Mouse (Mus musculus): ENCODE results near the gene Gpr176. TPM values are rescaled to one million over a fixed set of nuclear protein-coding genes. Genes with fewer than 3 reads are reported as not detected.
"Not testable (repeated sequence)": the region's sequence is repeated elsewhere in the genome, so short reads cannot be mapped to it uniquely, and the experiment has no call there.

The Gpr176 gene
- polyA plus RNA-seq, 1 experiment from 2014 or later = 0.08 TPM

- Histone ChIP-seq H3K9ac (ENCODE audit: low read length) (no peak overlapping the region), H3K4me3 (ENCODE audit: low read depth, low read length) (no peak overlapping the region), H3K27me3 (ENCODE audit: control insufficient read depth, insufficient read depth, low read length) (no peaks in the 10 kb centered on the region), H3K4me2 (ENCODE audit: low read depth, severe bottlenecking) (no peak overlapping the region), H3K36me3 (ENCODE audit: control insufficient read depth, insufficient read depth, low read length) (no peaks in the 10 kb centered on the region), H3K27ac (replicated peaks; ENCODE audit: low read depth, low read length) (no peak overlapping the region), H3K4me1 (ENCODE audit: control insufficient read depth, insufficient read depth, low read length) (no peaks in the 10 kb centered on the region), H3K9me3 (ENCODE audit: control insufficient read depth, low read length) (no peaks in the 10 kb centered on the region)
- ATAC-seq (ENCODE audit: insufficient number of reproducible peaks, low FRiP score, low TSS enrichment, low read depth) = no peak
- no peak for DNase-seq (ENCODE audit: low spot score)
- 24% methylated on average over 4 of the region's 4 CpGs for WGBS
Observed at GRCm38 (mm10) chr2:118303456-118303855, 69.8 kb downstream of the Gpr176 start.

- no peaks in the 10 kb centered on the region for H3K4me1 ChIP-seq (ENCODE audit: control insufficient read depth, insufficient read depth, low read length)
- no peaks in the 10 kb centered on the region for H3K9me3 ChIP-seq (ENCODE audit: control insufficient read depth, low read length)
- H3K36me3 ChIP-seq (ENCODE audit: control insufficient read depth, insufficient read depth, low read length) = no peaks in the 10 kb centered on the region
- WGBS = 80% methylated on average over 2 of the region's 2 CpGs
- H3K4me3 ChIP-seq (ENCODE audit: low read depth, low read length) = no peak overlapping the region
- no peaks in the 10 kb centered on the region for H3K27me3 ChIP-seq (ENCODE audit: control insufficient read depth, insufficient read depth, low read length)
- DNase-seq (ENCODE audit: low spot score) (no peak), ATAC-seq (ENCODE audit: insufficient number of reproducible peaks, low FRiP score, low TSS enrichment, low read depth) (no peak)
- no peak overlapping the region for H3K27ac ChIP-seq (replicated peaks; ENCODE audit: low read depth, low read length)
- no peak overlapping the region for H3K4me2 ChIP-seq (ENCODE audit: low read depth, severe bottlenecking)
- no peak overlapping the region for H3K9ac ChIP-seq (ENCODE audit: low read length)
Observed at GRCm38 (mm10) chr2:118301656-118302055, 71.6 kb downstream of the Gpr176 start.

DNA sequence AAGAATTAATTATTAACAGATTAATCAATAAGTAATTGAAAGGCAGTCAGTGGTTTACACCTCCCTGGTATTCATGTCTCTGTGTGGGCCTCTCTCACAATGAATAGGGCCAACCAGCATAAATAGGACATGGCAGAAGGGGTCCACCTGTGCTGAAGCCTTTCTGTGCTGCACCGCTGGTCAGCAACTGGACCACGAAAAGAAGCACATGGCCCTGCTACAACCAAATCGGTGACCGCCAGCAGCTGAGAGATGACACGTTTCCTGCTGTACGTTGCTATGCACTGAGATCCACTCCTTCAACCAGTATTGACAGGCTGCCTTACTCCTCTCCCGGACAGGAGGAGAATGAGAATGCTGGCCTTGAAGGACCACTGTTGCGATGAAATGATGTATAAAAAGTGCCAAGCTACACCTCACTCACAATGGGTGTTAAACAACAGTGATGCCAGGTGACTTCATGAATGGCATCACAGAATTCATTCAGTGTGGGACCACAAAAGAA lies 72.1 kb downstream of the Gpr176 start:
- no peak overlapping the region for H3K4me2 ChIP-seq (ENCODE audit: low read depth, severe bottlenecking)
- 85% methylated on average over 8 of the region's 8 CpGs for WGBS
- no peak for DNase-seq (ENCODE audit: low spot score)
- no peaks in the 10 kb centered on the region for H3K9me3 ChIP-seq (ENCODE audit: control insufficient read depth, low read length)
- no peak overlapping the region for H3K27ac ChIP-seq (replicated peaks; ENCODE audit: low read depth, low read length)
- ATAC-seq (ENCODE audit: insufficient number of reproducible peaks, low FRiP score, low TSS enrichment, low read depth) = no peak
- H3K9ac ChIP-seq (ENCODE audit: low read length) = no peak overlapping the region
- H3K27me3 ChIP-seq (ENCODE audit: control insufficient read depth, insufficient read depth, low read length) = no peaks in the 10 kb centered on the region
- H3K4me3 ChIP-seq (ENCODE audit: low read depth, low read length) = no peak overlapping the region
- H3K36me3 ChIP-seq (ENCODE audit: control insufficient read depth, insufficient read depth, low read length) = no peaks in the 10 kb centered on the region
- H3K4me1 ChIP-seq (ENCODE audit: control insufficient read depth, insufficient read depth, low read length) = no peaks in the 10 kb centered on the region

DNA sequence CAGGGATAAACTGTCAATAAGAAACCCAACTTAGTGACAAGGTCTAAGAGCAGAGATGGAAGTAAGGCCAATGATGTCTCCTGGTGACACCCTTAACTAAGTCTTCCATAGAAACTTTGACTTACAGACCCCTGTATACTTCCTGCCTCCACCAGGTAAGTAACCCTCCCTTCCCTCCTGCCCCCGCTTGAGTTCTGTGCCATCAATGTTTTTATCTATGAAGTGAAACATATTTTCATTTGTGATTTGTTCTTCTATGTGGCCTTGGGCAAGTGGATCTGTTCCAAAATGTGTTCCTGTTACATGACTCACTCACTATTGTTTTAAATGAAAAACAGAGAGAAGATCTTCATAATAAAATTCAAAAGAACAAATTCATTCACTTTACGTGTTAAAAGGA lies 73.2 kb downstream of the Gpr176 start:
- DNase-seq (ENCODE audit: low spot score) (no peak), ATAC-seq (ENCODE audit: insufficient number of reproducible peaks, low FRiP score, low TSS enrichment, low read depth) (no peak)
- Histone ChIP-seq H3K4me1 (ENCODE audit: control insufficient read depth, insufficient read depth, low read length) (no peaks in the 10 kb centered on the region), H3K36me3 (ENCODE audit: control insufficient read depth, insufficient read depth, low read length) (no peaks in the 10 kb centered on the region), H3K9ac (ENCODE audit: low read length) (no peak overlapping the region), H3K4me2 (ENCODE audit: low read depth, severe bottlenecking) (no peak overlapping the region), H3K9me3 (ENCODE audit: control insufficient read depth, low read length) (no peaks in the 10 kb centered on the region), H3K27me3 (ENCODE audit: control insufficient read depth, insufficient read depth, low read length) (no peaks in the 10 kb centered on the region), H3K27ac (replicated peaks; ENCODE audit: low read depth, low read length) (no peak overlapping the region), H3K4me3 (ENCODE audit: low read depth, low read length) (no peak overlapping the region)
- 91% methylated on average over 2 of the region's 2 CpGs for WGBS

DNA sequence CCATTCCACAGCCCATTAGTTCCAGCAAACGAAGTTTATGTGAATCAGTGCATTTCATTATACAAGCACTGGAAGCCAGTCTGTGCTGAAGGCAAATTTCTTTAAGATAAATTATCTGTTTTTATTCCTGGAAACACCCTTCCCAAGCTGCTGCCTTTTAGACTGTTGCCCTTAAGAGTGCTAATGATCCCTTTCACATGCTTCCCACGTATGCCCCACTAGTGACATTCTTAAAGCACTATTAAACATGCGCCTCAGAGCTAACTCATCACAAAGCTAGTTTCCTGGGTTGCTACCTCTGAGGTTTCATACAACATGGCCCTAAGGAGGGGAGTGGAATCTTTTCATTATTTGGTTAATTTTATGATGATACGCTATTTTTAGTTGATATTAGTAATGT lies 74.6 kb downstream of the Gpr176 start:
- H3K4me2 ChIP-seq (ENCODE audit: low read depth, severe bottlenecking) = no peak overlapping the region
- H3K4me3 ChIP-seq (ENCODE audit: low read depth, low read length) = no peak overlapping the region
- no peaks in the 10 kb centered on the region for H3K9me3 ChIP-seq (ENCODE audit: control insufficient read depth, low read length)
- H3K36me3 ChIP-seq (ENCODE audit: control insufficient read depth, insufficient read depth, low read length) = no peaks in the 10 kb centered on the region
- H3K4me1 ChIP-seq (ENCODE audit: control insufficient read depth, insufficient read depth, low read length) = no peaks in the 10 kb centered on the region
- no peak overlapping the region for H3K27ac ChIP-seq (replicated peaks; ENCODE audit: low read depth, low read length)
- DNase-seq (ENCODE audit: low spot score) (no peak), ATAC-seq (ENCODE audit: insufficient number of reproducible peaks, low FRiP score, low TSS enrichment, low read depth) (no peak)
- H3K9ac ChIP-seq (ENCODE audit: low read length) = no peak overlapping the region
- WGBS = 82% methylated on average over 4 of the region's 4 CpGs
- H3K27me3 ChIP-seq (ENCODE audit: control insufficient read depth, insufficient read depth, low read length) = no peaks in the 10 kb centered on the region

- Histone ChIP-seq H3K9me3 (ENCODE audit: control insufficient read depth, low read length) (no peaks in the 10 kb centered on the region), H3K9ac (ENCODE audit: low read length) (no peak overlapping the region), H3K4me2 (ENCODE audit: low read depth, severe bottlenecking) (no peak overlapping the region), H3K27ac (replicated peaks; ENCODE audit: low read depth, low read length) (no peak overlapping the region), H3K36me3 (ENCODE audit: control insufficient read depth, insufficient read depth, low read length) (no peaks in the 10 kb centered on the region), H3K27me3 (ENCODE audit: control insufficient read depth, insufficient read depth, low read length) (no peaks in the 10 kb centered on the region), H3K4me3 (ENCODE audit: low read depth, low read length) (no peak overlapping the region), H3K4me1 (ENCODE audit: control insufficient read depth, insufficient read depth, low read length) (no peaks in the 10 kb centered on the region)
- WGBS = 79% methylated on average over 2 of the region's 2 CpGs
- no peak for ATAC-seq (ENCODE audit: insufficient number of reproducible peaks, low FRiP score, low TSS enrichment, low read depth)
- no peak for DNase-seq (ENCODE audit: low spot score)
Observed at GRCm38 (mm10) chr2:118297966-118298365, 75.3 kb downstream of the Gpr176 start.

- no peaks in the 10 kb centered on the region for H3K36me3 ChIP-seq (ENCODE audit: control insufficient read depth, insufficient read depth, low read length)
- H3K4me3 ChIP-seq (ENCODE audit: low read depth, low read length) = no peak overlapping the region
- 80% methylated on average over 7 of the region's 7 CpGs for WGBS
- no peaks in the 10 kb centered on the region for H3K4me1 ChIP-seq (ENCODE audit: control insufficient read depth, insufficient read depth, low read length)
- no peaks in the 10 kb centered on the region for H3K27me3 ChIP-seq (ENCODE audit: control insufficient read depth, insufficient read depth, low read length)
- H3K4me2 ChIP-seq (ENCODE audit: low read depth, severe bottlenecking) = no peak overlapping the region
- H3K27ac ChIP-seq (replicated peaks; ENCODE audit: low read depth, low read length) = no peak overlapping the region
- H3K9ac ChIP-seq (ENCODE audit: low read length) = no peak overlapping the region
- no peaks in the 10 kb centered on the region for H3K9me3 ChIP-seq (ENCODE audit: control insufficient read depth, low read length)
- DNase-seq (ENCODE audit: low spot score) (no peak), ATAC-seq (ENCODE audit: insufficient number of reproducible peaks, low FRiP score, low TSS enrichment, low read depth) (no peak)
Observed at GRCm38 (mm10) chr2:118295505-118295904, 77.7 kb downstream of the Gpr176 start.

DNA sequence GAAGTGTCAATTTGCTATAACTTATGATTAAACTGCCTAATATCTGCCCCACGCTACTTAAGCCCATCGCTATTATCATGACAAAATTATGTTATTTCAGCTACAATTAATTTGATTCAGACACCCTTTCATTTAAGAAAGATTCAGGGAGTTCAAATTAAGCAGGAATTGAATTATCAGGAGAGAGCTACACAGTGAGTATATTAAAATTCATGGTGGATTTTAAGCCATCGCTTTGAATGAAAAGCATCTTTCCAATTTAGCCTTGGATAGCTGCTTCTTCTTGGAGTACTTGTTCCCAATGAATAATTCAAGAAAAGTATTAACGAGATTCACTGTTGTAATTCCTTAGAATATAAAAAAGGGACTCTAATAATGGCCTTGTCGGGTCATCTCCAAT lies 79.6 kb downstream of the Gpr176 start:
- 90% methylated on average over 5 of the region's 5 CpGs for WGBS
- ATAC-seq (ENCODE audit: insufficient number of reproducible peaks, low FRiP score, low TSS enrichment, low read depth) (no peak), DNase-seq (ENCODE audit: low spot score) (no peak)
- Histone ChIP-seq H3K4me3 (ENCODE audit: low read depth, low read length) (no peak overlapping the region), H3K36me3 (ENCODE audit: control insufficient read depth, insufficient read depth, low read length) (no peaks in the 10 kb centered on the region), H3K4me2 (ENCODE audit: low read depth, severe bottlenecking) (no peak overlapping the region), H3K27me3 (ENCODE audit: control insufficient read depth, insufficient read depth, low read length) (no peaks in the 10 kb centered on the region), H3K9me3 (ENCODE audit: control insufficient read depth, low read length) (no peaks in the 10 kb centered on the region), H3K4me1 (ENCODE audit: control insufficient read depth, insufficient read depth, low read length) (no peaks in the 10 kb centered on the region), H3K27ac (replicated peaks; ENCODE audit: low read depth, low read length) (no peak overlapping the region), H3K9ac (ENCODE audit: low read length) (no peak overlapping the region)

DNA sequence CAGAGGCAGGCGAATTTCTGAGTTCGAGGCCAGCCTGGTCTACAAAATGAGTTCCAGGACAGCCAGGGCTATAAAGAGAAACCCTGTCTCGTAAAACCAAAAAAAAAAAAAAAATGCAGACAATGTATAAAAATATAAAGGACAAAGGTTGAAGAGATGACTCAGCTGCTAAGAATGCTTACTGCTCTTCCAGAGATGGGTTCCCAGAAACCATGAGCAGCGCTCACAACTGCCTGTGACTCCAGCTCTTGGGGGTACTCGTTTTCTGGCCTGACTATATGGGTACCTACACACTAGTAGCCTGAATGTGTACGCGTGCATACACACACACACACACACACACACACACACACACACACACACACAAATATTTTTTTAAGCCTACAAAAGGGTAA lies 84.2 kb downstream of the Gpr176 start:
- 87% methylated on average over 7 of the region's 7 CpGs for WGBS
- DNase-seq (ENCODE audit: low spot score); H3K9me3 ChIP-seq (ENCODE audit: control insufficient read depth, low read length); H3K27me3 ChIP-seq (ENCODE audit: control insufficient read depth, insufficient read depth, low read length); H3K4me1 ChIP-seq (ENCODE audit: control insufficient read depth, insufficient read depth, low read length); H3K4me2 ChIP-seq (ENCODE audit: low read depth, severe bottlenecking); ATAC-seq (ENCODE audit: insufficient number of reproducible peaks, low FRiP score, low TSS enrichment, low read depth); H3K4me3 ChIP-seq (ENCODE audit: low read depth, low read length); H3K36me3 ChIP-seq (ENCODE audit: control insufficient read depth, insufficient read depth, low read length); H3K27ac ChIP-seq (replicated peaks; ENCODE audit: low read depth, low read length); H3K9ac ChIP-seq (ENCODE audit: low read length): not testable (repeated sequence)
